Mouse (Mus musculus) liver, postnatal 0 days (tissue): ENCODE measurements around the gene Robo1.

ENCODE experiments used
- CTCF ChIP-seq: sonication (generic); IDR thresholded peaks from 2 replicates; pipeline ENCODE4 v1.5.1; 2016; ENCODE audit warnings: antibody characterized with exemption, low read depth
- EP300 ChIP-seq: IDR thresholded peaks from 2 replicates; pipeline ENCODE4 v1.6.1; 2016; ENCODE audit warnings: antibody characterized with exemption, low read depth, mild to moderate bottlenecking

DNA sequence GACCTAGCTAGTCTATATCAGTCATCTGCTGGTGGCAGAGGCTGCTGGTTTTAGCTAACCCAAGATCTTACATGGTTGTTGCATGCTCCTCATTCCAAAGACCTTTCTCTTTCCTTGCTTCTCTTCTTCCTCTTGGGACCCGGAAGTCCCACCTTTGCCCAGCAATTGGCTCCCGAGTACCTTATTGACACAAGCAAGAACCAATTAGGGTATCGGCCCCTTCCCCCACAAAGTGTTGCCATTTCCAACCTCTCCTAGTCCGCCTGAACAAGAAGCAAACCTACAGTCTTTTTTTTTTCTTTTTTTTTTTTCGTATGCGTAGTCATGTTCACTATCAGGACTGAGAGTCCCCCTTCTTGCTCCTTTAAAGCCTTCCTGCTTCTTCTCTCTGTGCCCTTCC, 478.0 kb downstream of the Robo1 start:
- TF ChIP-seq CTCF (no peak), EP300 (no peak)
